Mouse (Mus musculus): ENCODE results near the gene Nfx1. TPM values are rescaled to one million over a fixed set of nuclear protein-coding genes. Genes with fewer than 3 reads are reported as not detected.
A peak's percentile ranks its signal among the peaks of the same experiment; 100 is the strongest.

Nfx1 gene
- total and polyA plus RNA-seq, 2 experiments from 2014 or later = 27.2 to 32.5 TPM

DNA sequence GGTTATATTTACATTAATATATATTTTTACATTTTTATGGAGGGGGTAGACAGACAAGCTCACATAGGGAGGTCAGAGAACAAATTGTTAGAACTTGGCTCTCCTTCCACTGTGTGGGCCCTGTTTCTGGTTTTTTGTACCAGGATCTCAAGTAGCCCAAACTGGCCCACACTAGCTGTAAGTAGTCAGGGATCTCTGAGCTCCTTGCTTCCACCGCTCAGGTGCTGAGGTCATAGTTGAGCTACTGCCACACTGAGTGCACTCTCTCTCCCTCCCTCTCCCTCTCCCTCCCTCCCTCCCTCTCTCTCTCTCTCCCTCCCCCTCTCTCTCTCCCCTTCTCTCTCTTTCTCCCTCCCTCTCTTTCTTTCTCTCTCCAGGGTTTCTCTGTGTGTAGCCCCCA is 85.5 kb downstream of the Nfx1 start:
- 0 out of 2 replicates have a peak, but pooled peaks cover 4% of the 10 kb centered on the region for H3K27me3 ChIP-seq (ENCODE audit: control insufficient read depth, insufficient read depth, low read length)
- no peaks in the 10 kb centered on the region for H3K9me3 ChIP-seq (replicated peaks; ENCODE audit: control insufficient read depth, low read length)
- H3K4me3 ChIP-seq (ENCODE audit: low read depth, low read length) = no peak overlapping the region
- H3K9ac ChIP-seq (replicated peaks; ENCODE audit: low read depth, low read length) = no peak overlapping the region
- WGBS = 71% methylated on average over 1 of the region's 1 CpGs
- DNase-seq (ENCODE audit: low spot score) (no peak), ATAC-seq (ENCODE audit: insufficient read depth, low read depth) (no peak)
- no peaks in the 10 kb centered on the region for H3K36me3 ChIP-seq (replicated peaks; ENCODE audit: control insufficient read depth, insufficient read depth, low read length)
- no peak overlapping the region for H3K4me2 ChIP-seq (ENCODE audit: low read depth, low read length)
- TF ChIP-seq EP300 (IDR thresholded peaks at IDR 0.05; ENCODE audit: low read depth) = no peak
- no peak for TF ChIP-seq CTCF (IDR thresholded peaks at IDR 0.05; ENCODE audit: low read depth)
- no peak overlapping the region for H3K27ac ChIP-seq (ENCODE audit: low read depth)
- H3K4me1 ChIP-seq (ENCODE audit: control insufficient read depth, insufficient read depth) = peaks cover 15% of the 10 kb centered on the region; the same call in 1 of the 2 replicates

DNA sequence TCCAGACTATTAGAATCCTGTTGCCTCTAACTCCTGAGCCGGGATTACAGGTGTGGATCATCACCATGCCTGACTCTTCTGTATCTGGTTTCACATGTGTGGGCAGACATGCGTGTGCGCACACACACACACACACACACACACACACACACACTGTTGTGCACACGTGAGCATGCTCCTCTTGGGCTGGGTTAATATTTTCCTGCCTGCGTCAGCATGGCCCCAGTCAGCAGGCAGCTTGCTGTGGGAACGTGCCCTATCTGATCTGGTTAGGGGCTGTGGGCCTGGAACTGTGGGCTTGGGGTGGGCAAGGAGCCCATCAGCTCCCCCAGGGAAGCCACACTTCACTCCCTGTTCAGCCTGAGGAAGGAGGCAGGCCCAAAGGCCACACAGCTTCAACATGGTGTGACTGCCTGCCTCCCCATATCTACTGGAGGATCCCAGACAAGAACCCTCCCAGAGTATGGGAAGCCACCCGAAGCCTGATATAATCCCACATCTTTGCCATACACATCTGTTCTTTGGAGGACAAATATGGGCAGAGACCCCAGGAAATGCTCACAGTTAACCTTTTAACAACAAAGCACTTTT is 86.1 kb downstream of the Nfx1 start:
- whole genome bisulfite sequencing = 67% methylated on average over 7 of the region's 7 CpGs
- H3K4me1 ChIP-seq (ENCODE audit: control insufficient read depth, insufficient read depth) = peaks cover 15% of the 10 kb centered on the region; the same call in 1 of the 2 replicates
- no peak overlapping the region for H3K9ac ChIP-seq (replicated peaks; ENCODE audit: low read depth, low read length)
- no peaks in the 10 kb centered on the region for H3K36me3 ChIP-seq (replicated peaks; ENCODE audit: control insufficient read depth, insufficient read depth, low read length)
- TF ChIP-seq CTCF (IDR thresholded peaks at IDR 0.05; ENCODE audit: low read depth) (no peak), EP300 (IDR thresholded peaks at IDR 0.05; ENCODE audit: low read depth) (no peak)
- no peaks in the 10 kb centered on the region for H3K9me3 ChIP-seq (replicated peaks; ENCODE audit: control insufficient read depth, low read length)
- no peak overlapping the region for H3K4me2 ChIP-seq (ENCODE audit: low read depth, low read length)
- DNase-seq (ENCODE audit: low spot score) (no peak), ATAC-seq (ENCODE audit: insufficient read depth, low read depth) (no peak)
- no peak overlapping the region for H3K27ac ChIP-seq (ENCODE audit: low read depth)
- H3K4me3 ChIP-seq (ENCODE audit: low read depth, low read length) = no peak overlapping the region
- H3K27me3 ChIP-seq (ENCODE audit: control insufficient read depth, insufficient read depth, low read length) = 0 out of 2 replicates have a peak, but pooled peaks cover 4% of the 10 kb centered on the region

GRCm38 (mm10) chr4:41057361-41057760 is 86.7 kb downstream of the Nfx1 start:
- no peaks in the 10 kb centered on the region for H3K36me3 ChIP-seq (replicated peaks; ENCODE audit: control insufficient read depth, insufficient read depth, low read length)
- WGBS = 62% methylated on average over 8 of the region's 9 CpGs
- ATAC-seq (ENCODE audit: insufficient read depth, low read depth) = no peak

DNA sequence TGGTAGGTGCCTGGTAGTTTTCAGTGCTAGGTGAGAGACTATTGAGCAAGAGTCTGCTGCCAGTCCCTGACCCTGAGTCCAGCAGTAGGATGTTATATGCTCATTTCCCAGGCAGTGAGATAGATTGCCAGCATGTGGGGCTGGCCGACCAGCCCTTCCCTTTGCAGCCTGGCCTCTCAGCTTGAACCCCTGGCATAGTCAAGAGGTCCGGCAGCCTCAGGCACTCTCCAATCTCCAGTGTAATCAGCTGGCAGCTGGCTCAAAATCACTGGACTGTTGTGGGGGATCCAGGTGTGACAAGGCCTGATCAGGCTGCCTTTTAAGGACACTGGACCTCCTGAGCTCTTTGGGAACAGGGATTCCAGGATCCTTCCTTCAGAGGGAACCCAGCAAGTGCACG is 92.6 kb downstream of the Nfx1 start:
- WGBS = 27% methylated on average over 3 of the region's 3 CpGs

More at GRCm38 (mm10) chr4:41057361-41057760, 86.7 kb downstream of the Nfx1 start:
- Histone ChIP-seq H3K27ac (ENCODE audit: low read depth) (no peak overlapping the region), H3K4me2 (ENCODE audit: low read depth, low read length) (no peak overlapping the region), H3K4me3 (ENCODE audit: low read depth, low read length) (no peak overlapping the region), H3K9ac (replicated peaks; ENCODE audit: low read depth, low read length) (no peak overlapping the region), H3K4me1 (ENCODE audit: control insufficient read depth, insufficient read depth) (peaks cover 15% of the 10 kb centered on the region; the same call in 1 of the 2 replicates), H3K9me3 (replicated peaks; ENCODE audit: control insufficient read depth, low read length) (no peaks in the 10 kb centered on the region), H3K27me3 (ENCODE audit: control insufficient read depth, insufficient read depth, low read length) (0 out of 2 replicates have a peak, but pooled peaks cover 4% of the 10 kb centered on the region)
- TF ChIP-seq CTCF (IDR thresholded peaks at IDR 0.05; ENCODE audit: low read depth) = no peak
- no peak for TF ChIP-seq EP300 (IDR thresholded peaks at IDR 0.05; ENCODE audit: low read depth)
- DNase-seq (ENCODE audit: low spot score) = no peak

GRCm38 (mm10) chr4:41063894-41064673 is 93.4 kb downstream of the Nfx1 start:
- Histone ChIP-seq H3K27ac (ENCODE audit: low read depth) (no peak overlapping the region), H3K4me1 (ENCODE audit: control insufficient read depth, insufficient read depth) (no peaks in the 10 kb centered on the region), H3K36me3 (replicated peaks; ENCODE audit: control insufficient read depth, insufficient read depth, low read length) (no peaks in the 10 kb centered on the region), H3K27me3 (ENCODE audit: control insufficient read depth, insufficient read depth, low read length) (0 out of 2 replicates have a peak, but pooled peaks cover 4% of the 10 kb centered on the region), H3K9ac (replicated peaks; ENCODE audit: low read depth, low read length) (no peak overlapping the region; the same call in 1 of the 2 replicates), H3K9me3 (replicated peaks; ENCODE audit: control insufficient read depth, low read length) (no peaks in the 10 kb centered on the region), H3K4me3 (ENCODE audit: low read depth, low read length) (peak overlapping the region; percentile 21), H3K4me2 (ENCODE audit: low read depth, low read length) (peak overlapping the region; percentile 48)
- 17% methylated on average over 16 of the region's 16 CpGs for WGBS
- TF ChIP-seq EP300 (IDR thresholded peaks at IDR 0.05; ENCODE audit: low read depth) = no peak
- TF ChIP-seq CTCF (IDR thresholded peaks at IDR 0.05; ENCODE audit: low read depth) = peak; percentile 34
- ATAC-seq (ENCODE audit: insufficient read depth, low read depth) (no peak), DNase-seq (ENCODE audit: low spot score) (no peak)

More for the DNA sequence above, 92.6 kb downstream of the Nfx1 start:
- ATAC-seq (ENCODE audit: insufficient read depth, low read depth) = no peak
- Histone ChIP-seq H3K27ac (ENCODE audit: low read depth) (no peak overlapping the region), H3K4me3 (ENCODE audit: low read depth, low read length) (no peak overlapping the region), H3K27me3 (ENCODE audit: control insufficient read depth, insufficient read depth, low read length) (0 out of 2 replicates have a peak, but pooled peaks cover 4% of the 10 kb centered on the region), H3K9me3 (replicated peaks; ENCODE audit: control insufficient read depth, low read length) (no peaks in the 10 kb centered on the region), H3K9ac (replicated peaks; ENCODE audit: low read depth, low read length) (no peak overlapping the region), H3K4me1 (ENCODE audit: control insufficient read depth, insufficient read depth) (no peaks in the 10 kb centered on the region), H3K36me3 (replicated peaks; ENCODE audit: control insufficient read depth, insufficient read depth, low read length) (no peaks in the 10 kb centered on the region), H3K4me2 (ENCODE audit: low read depth, low read length) (no peak overlapping the region)
- DNase-seq (ENCODE audit: low spot score) = no peak
- no peak for TF ChIP-seq EP300 (IDR thresholded peaks at IDR 0.05; ENCODE audit: low read depth)
- TF ChIP-seq CTCF (IDR thresholded peaks at IDR 0.05; ENCODE audit: low read depth) = no peak
